Mouse (Mus musculus) right cerebral cortex, postnatal 14 days (tissue): Measurements from ENCODE around the gene Ace2.

Source experiments
- DNase-seq: peaks from one replicate; pipeline ENCODE4 v3.0.0; 2022

Gene Ace2

GRCm38 (mm10) chrX:164183844-164184243 lies 44.7 kb downstream of the Ace2 start:
- DNase-seq: peak; percentile 5

GRCm38 (mm10) chrX:164189880-164190279 lies 50.7 kb downstream of the Ace2 start:
- DNase-seq: no peak

GRCm38 (mm10) chrX:164197679-164198078 lies 58.5 kb downstream of the Ace2 start:
- no peak for DNase-seq

- no peak for DNase-seq
Measured at GRCm38 (mm10) chrX:164200547-164200946, 61.4 kb downstream of the Ace2 start.

GRCm38 (mm10) chrX:164221989-164222388 lies 82.9 kb downstream of the Ace2 start:
- DNase-seq: no peak

- no peak for DNase-seq
Measured at GRCm38 (mm10) chrX:164233380-164233779, 94.2 kb downstream of the Ace2 start.
